Mouse (Mus musculus) ES-E14 (cell line): Measurements from ENCODE around the gene Lzts3.

Experiments
- CHD2 ChIP-seq: IDR thresholded peaks from 2 replicates; pipeline ENCODE4 v1.6.1; 2014; ENCODE audit warnings: mild to moderate bottlenecking, low read depth, low read length, inconsistent platforms
- MAFK ChIP-seq: IDR thresholded peaks from 2 replicates; pipeline ENCODE4 v1.6.1; 2014; ENCODE audit warnings: mild to moderate bottlenecking, low read depth, low read length, inconsistent platforms; ENCODE audit not compliant: insufficient read depth
- ZC3H11A ChIP-seq: IDR thresholded peaks from 2 replicates; pipeline ENCODE4 v1.6.1; 2012; ENCODE audit warnings: low read depth, mild to moderate bottlenecking, inconsistent platforms, low read length, borderline replicate concordance
- ZNF384 ChIP-seq: IDR thresholded peaks from 2 replicates; pipeline ENCODE4 v1.6.1; 2012; ENCODE audit warnings: low read depth, low read length, inconsistent platforms

DNA sequence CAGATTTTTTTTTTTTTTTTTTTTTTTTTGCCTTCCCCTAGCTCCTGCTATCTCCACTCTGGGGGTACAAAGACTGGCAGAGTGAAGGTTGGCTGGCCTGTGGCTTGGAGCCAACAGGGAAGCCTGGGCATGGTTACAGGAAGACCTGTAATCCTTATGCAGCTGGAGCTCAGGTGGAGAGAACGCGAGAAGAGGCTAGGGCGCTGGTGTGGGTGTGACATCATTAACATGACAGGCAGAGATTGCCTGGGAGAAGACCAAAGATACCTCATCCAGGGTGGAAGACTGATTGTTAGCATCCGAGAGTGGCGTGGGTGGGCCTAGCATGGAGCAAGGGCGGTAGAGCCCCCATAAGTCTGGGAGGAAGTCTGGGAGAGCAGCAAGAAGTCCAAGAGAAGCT is 3.3 kb downstream of the Lzts3 start:
- TF ChIP-seq ZNF384 (no peak), CHD2 (peak; percentile 37; the same call in 1 of the 2 replicates), ZC3H11A (no peak), MAFK (no peak)
